Mouse (Mus musculus) central nervous system, embryonic 14 days (tissue): ENCODE results near the gene Slc1a7. TPM values are rescaled to one million over a fixed set of nuclear protein-coding genes. Genes with fewer than 3 reads are reported as not detected.

Experiments
- polyA plus RNA-seq: library from polyadenylated mRNA; depleted of rRNA; stranded (reverse); fragments of >200 nt; gene quantifications from 2 replicates; pipeline ENCODE4 v1.2.3, GENCODE M21; 2012; rRNA removed

The Slc1a7 gene
- 0.05 and 0.08 TPM in 2 replicates for polyA plus RNA-seq

DNA sequence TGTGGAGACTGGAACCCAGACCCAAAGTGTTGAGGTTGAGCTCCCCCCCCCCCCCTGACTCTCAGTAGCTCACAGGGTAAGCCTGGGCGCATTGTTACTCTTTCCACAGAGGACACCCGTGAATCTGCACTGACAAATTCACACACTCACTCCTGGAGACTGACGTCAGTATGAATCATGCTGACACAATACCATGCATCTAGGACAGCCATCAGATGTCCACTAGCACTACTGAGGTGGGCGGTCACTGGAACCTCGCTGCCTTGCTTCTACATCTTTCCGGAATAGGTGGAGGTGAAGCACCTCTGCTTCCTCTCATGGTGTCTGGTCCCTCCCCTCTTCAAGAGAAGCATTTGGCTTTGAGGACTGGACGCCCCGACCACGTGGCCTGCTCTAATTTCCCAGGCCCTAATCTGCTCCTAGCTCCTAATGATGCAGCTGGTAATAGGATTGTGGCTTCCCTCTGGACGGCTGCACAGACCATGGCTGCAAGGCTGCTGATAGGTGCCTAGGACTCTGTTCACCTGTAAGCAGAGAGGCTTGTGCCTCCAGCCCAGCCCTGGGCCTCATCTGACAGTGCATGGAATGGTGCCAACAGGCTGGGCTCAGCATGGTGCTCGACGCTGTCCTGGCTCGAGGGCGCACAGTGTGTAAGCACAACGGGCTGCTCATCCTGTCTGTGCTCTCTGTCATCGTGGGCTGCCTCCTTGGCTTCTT lies at the start of gene Slc1a7:
Gene Slc1a7 (plus strand): TSS at position 367 of the 717 bp plus-strand sequence.

DNA sequence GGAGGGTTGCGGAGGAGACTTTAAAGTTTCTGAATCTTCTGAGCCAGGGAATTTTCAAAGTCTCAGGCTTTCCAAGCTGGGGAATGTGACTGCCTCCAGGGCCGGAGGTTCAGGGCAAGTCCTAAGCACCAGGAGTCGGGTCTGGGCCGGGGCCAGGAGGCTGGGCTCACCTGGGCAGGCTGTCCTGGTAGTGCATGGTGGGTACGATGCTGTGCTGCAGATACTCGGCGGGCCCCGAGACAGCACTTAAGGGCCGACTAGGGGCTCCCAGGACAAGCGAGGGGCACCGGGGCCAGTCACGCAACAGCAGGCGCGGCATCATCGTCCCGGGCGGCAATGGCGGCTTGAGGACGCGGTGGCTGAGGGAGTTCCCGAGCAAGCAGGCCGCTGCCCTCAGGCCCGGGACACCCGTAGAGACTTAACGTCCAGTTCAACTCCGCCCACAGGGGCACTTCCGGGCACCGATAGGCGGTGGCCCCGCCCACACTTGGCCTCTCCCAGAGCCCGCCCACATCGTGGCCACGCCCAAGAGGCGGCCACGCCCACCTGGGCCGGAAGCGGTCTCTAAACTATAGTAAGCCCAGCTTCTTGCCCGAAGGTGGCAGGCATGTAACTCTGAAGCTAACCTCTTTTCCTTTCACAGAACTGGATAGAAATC lies 44.9 kb upstream of the Slc1a7 start, which contains the start of gene Cpt2:
Gene Cpt2 (minus strand): TSS at position 466 of the 658 bp plus-strand sequence.

Other genes starting within 250 kb of the Slc1a7 start
- gene Lrp8, start 166.1 kb upstream of the Slc1a7 start, polyA plus RNA-seq, result 102 and 127 TPM in 2 replicates
- gene Magoh, start 88.6 kb upstream of the Slc1a7 start, polyA plus RNA-seq, result 205 and 257 TPM in 2 replicates
- gene 0610037L13Rik, start 78.5 kb upstream of the Slc1a7 start, polyA plus RNA-seq, result 140 and 144 TPM in 2 replicates
- 13.5 and 18.3 TPM in 2 replicates for gene Cpt2, start 44.7 kb upstream of the Slc1a7 start, polyA plus RNA-seq
- gene Podn, start 128.1 kb downstream of the Slc1a7 start, polyA plus RNA-seq, result 3.1 and 8.2 TPM in 2 replicates
- 138 and 149 TPM in 2 replicates for gene Scp2, start 176.7 kb downstream of the Slc1a7 start, polyA plus RNA-seq
- 27.1 and 35.4 TPM in 2 replicates for gene Echdc2, start 197.1 kb downstream of the Slc1a7 start, polyA plus RNA-seq
- gene Zyg11a, start 249.7 kb downstream of the Slc1a7 start, polyA plus RNA-seq, result 0.11 and 0.14 TPM in 2 replicates